Comparison of ENCODE assay signal across 11 mouse cellular contexts in the genomic region with DNA sequence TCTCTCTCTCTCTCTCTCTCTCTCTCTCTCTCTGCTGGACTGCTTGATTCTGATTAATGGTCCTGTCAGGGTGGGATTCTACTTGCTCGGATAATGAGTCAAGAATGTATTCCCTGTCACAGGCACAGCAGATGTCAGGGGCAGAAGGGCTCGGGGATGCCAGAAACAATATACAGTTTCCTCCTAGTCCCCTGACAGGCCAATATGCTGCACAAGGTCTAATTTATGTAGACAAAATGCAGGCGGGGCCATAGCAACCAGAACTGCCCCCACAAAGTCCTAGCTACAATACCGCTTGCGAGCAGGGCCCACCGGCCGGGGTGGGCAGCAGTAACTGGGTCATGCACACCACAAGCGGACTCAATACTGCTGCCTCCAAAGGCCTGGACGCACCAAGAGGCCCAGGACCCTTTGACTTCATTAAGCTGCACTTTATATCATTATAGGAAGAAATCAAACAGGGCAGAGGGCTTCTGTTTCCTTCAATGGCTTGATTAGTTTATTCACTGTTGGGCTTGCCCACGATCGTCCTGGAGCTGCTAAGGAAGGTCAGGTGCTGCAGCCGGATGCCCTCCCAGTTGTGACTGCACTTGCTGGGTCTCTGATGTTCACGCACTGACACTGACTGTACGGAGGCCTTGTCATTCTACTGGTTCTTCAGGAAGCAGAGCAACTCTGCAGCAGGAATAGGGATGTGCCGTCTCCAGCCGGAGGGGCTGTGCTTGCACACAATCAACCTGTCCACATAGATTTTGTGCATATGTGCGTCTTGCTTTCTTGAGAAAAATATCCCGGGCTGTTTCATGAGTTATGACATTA.
DNase-seq lines count a peak whose midpoint lies in the region; ATAC-seq lines count a peak whose summit lies in the region.
"Had no signal": no experiment of that assay in that cellular context is flagged by ENCODE, and none has a peak within 500 bp of the region (broad histone marks: within the 10 kb centered on the region; RNA-seq: fewer than 3 reads in every experiment).

No protein-coding gene starts in this region.

- H3K4me3 ChIP-seq in embryonic facial prominence, embryonic 12.5 days, result no peak overlapping the region
- no peak overlapping the region for H3K4me3 ChIP-seq in hindbrain, embryonic 15.5 days
- no peak overlapping the region for H3K4me3 ChIP-seq in neural tube, embryonic 12.5 days
- H3K4me3 ChIP-seq: liver, embryonic 15.5 days; myocyte had no signal

- H3K36me3 ChIP-seq in embryonic facial prominence, embryonic 12.5 days, result no peaks in the 10 kb centered on the region
- H3K36me3 ChIP-seq in hindbrain, embryonic 15.5 days, result no peaks in the 10 kb centered on the region
- no peaks in the 10 kb centered on the region for H3K36me3 ChIP-seq in neural tube, embryonic 12.5 days
- H3K36me3 ChIP-seq: liver, embryonic 15.5 days had no signal

- no peaks in the 10 kb centered on the region for H3K9me3 ChIP-seq in embryonic facial prominence, embryonic 12.5 days
- H3K9me3 ChIP-seq in hindbrain, embryonic 15.5 days, result no peaks in the 10 kb centered on the region
- no peaks in the 10 kb centered on the region for H3K9me3 ChIP-seq in neural tube, embryonic 12.5 days
- H3K9me3 ChIP-seq: liver, embryonic 15.5 days had no signal

- 54% methylated on average over 18 of the region's 18 CpGs for WGBS in embryonic facial prominence, embryonic 12.5 days
- 43% methylated on average over 18 of the region's 18 CpGs for WGBS in hindbrain, embryonic 15.5 days
- WGBS in neural tube, embryonic 12.5 days, result 47% methylated on average over 18 of the region's 18 CpGs

- H3K9ac ChIP-seq in embryonic facial prominence, embryonic 12.5 days, result no peak overlapping the region
- H3K9ac ChIP-seq in hindbrain, embryonic 15.5 days, result no peak overlapping the region
- H3K9ac ChIP-seq in neural tube, embryonic 12.5 days, result no peak overlapping the region
- H3K9ac ChIP-seq: liver, embryonic 15.5 days had no signal

- ATAC-seq in embryonic facial prominence, embryonic 12.5 days (ENCODE audit: insufficient number of reproducible peaks, insufficient read depth, low FRiP score, low TSS enrichment), result peak; percentile 57
- peak; percentile 89 for ATAC-seq in hindbrain, embryonic 15.5 days (ENCODE audit: low FRiP score, low read depth)
- ATAC-seq in neural tube, embryonic 12.5 days (ENCODE audit: low FRiP score, low read depth), result peak; percentile 84

- no peaks in the 10 kb centered on the region for H3K27me3 ChIP-seq in embryonic facial prominence, embryonic 12.5 days
- H3K27me3 ChIP-seq in hindbrain, embryonic 15.5 days, result peaks cover 10% of the 10 kb centered on the region; the same call in 1 of the 2 replicates
- H3K27me3 ChIP-seq in neural tube, embryonic 12.5 days (replicated peaks), result no peaks in the 10 kb centered on the region
- H3K27me3 ChIP-seq: liver, embryonic 15.5 days had no signal

- peak overlapping the region; percentile 20; the same call in 1 of the 2 replicates for H3K27ac ChIP-seq in embryonic facial prominence, embryonic 12.5 days
- no peak overlapping the region for H3K27ac ChIP-seq in hindbrain, embryonic 15.5 days (replicated peaks)
- no peak overlapping the region; the same call in 1 of the 2 replicates for H3K27ac ChIP-seq in neural tube, embryonic 12.5 days
- H3K27ac ChIP-seq: liver, embryonic 15.5 days had no signal

- H3K4me2 ChIP-seq in embryonic facial prominence, embryonic 12.5 days (replicated peaks), result no peak overlapping the region
- no peak overlapping the region for H3K4me2 ChIP-seq in hindbrain, embryonic 15.5 days
- 0 out of 2 replicates have a peak overlapping the region, but pooled peaks have one; percentile 14 for H3K4me2 ChIP-seq in neural tube, embryonic 12.5 days (replicated peaks)
- H3K4me2 ChIP-seq: liver, embryonic 15.5 days had no signal

- H3K4me1 ChIP-seq in embryonic facial prominence, embryonic 12.5 days, result peaks cover 37% of the 10 kb centered on the region
- peaks cover 19% of the 10 kb centered on the region for H3K4me1 ChIP-seq in hindbrain, embryonic 15.5 days (replicated peaks)
- H3K4me1 ChIP-seq in neural tube, embryonic 12.5 days, result peaks cover 22% of the 10 kb centered on the region
- H3K4me1 ChIP-seq: liver, embryonic 15.5 days had no signal

- DNase-seq in embryo, embryonic 11 days, result peak; percentile 74
- DNase-seq in cerebellum, adult 8-10 months, result no peak
- no peak for DNase-seq in layer of hippocampus, postnatal 10 days (ENCODE audit: low spot score in 2 of 2)
- no peak for DNase-seq in spleen, postnatal 14 days (ENCODE audit: low spot score in 2 of 2)
- DNase-seq: adrenal gland, postnatal 10 days; layer of hippocampus, postnatal 36 days had no signal
